Mouse (Mus musculus) cerebellum, adult 11 months (tissue): ENCODE measurements around the gene Cope.

Experiments
- DNase-seq: peaks from one replicate; pipeline ENCODE4 v3.0.0; 2022

Gene Cope

DNA sequence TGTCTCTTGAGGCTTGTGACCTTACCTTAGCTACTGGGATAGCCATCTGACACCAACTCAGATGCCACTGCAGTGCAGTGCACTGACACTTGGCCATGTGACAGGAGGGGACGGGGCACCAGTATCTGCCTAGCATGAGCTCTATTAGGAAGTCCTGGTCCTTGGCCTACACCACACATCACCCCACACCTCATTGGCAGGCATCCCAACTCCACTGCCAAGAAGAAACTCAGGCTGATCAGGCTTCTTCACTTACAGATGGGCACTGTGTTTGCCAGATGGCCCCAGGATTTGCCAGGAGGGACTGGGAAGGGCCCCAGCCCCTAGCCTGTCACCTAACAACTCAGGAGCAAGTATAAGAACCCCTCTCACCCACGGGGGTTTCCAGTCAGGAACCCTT lies 11.1 kb downstream of the Cope start:
- no peak for DNase-seq

DNA sequence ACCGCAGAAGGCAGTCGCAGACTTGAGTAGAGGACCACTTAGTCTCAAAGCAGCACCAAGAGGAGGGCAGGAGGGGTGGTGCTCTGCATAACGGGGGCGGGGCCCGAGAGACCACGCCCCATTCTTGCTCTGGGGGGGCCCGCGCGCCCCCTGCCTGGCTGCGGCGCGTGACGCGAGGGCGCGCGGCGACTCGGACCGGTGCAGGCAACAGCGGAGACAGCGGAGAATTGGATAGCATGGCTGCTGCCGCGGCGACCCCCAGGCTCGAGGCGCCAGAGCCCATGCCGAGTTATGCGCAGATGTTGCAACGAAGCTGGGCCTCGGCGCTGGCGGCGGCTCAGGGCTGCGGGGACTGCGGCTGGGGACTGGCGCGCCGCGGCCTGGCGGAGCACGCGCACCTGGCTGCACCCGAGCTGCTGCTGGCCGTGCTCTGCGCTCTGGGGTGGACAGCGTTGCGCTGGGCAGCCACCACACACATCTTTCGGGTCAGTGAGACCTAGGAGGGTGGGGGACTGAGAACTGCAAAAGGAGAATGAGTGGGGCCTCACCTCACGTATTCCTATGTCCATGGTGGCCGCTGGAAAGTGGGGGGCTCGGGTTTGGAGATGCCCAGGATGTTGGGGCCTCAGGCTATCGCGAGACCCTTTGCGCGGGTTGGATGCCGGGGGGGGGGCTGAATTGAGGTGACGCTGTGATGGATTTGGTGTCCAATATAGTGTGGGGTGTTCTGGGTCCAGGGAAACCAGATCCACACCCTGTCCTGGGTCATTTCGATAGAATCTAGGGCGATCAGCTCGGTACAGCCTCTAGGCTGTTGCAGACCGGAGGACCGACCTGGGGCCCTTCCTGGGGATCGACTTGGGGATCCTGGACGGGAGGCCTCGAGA lies 13.5 kb downstream of the Cope start, which contains the start of gene Cers1:
TSS of gene Cers1 (plus strand) at position 152 of the 887 bp plus-strand sequence.
- peak; percentile 74 for DNase-seq

DNA sequence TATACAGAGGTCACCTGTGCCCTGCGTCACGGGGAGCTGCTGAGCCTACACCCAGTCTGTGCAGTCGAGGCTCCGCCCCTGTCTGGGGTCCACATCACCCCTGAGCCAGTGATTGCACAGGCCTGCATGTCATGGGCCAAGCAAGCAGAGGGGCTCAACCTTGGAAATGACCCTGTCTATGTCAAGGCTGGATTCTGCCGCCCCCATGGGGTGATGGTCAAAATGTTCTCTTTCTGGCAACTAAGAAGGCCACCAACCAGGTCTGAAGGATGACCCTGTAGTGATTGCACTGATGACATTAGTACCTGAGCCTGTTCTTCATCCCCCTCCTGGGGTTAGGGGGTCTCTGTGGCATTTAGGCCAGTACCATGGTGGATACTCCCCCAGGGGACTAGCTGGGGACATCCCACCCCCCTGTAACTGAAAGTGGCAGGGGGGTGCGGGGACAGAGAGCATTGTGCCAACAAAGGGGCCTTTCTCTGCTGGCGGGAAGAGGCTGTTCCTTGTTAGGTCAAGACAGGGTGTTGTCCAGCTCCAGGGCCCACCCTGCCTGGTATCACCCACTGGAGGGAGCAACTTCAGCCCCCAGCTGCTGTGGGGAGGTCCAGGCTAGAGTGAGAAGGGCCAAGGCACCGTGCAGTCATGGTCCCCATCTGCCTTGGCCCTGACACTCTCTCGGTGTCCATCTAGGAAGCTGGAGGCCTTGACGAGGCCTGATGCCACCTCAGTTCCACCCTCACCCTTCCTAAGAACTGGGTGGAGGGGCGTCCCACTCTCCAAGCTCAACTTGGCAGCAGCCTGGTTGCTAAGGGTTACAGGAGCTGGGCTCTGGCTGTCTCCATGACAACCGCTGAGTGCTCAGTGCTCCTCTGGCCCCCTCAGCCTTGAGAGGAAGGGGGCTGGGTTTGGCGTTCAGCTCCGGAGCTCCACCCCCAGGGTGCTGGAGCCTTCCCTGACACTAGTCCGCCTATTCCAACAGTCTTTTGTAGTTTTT lies 14.5 kb downstream of the Cope start:
- DNase-seq: peak; percentile 46

DNA sequence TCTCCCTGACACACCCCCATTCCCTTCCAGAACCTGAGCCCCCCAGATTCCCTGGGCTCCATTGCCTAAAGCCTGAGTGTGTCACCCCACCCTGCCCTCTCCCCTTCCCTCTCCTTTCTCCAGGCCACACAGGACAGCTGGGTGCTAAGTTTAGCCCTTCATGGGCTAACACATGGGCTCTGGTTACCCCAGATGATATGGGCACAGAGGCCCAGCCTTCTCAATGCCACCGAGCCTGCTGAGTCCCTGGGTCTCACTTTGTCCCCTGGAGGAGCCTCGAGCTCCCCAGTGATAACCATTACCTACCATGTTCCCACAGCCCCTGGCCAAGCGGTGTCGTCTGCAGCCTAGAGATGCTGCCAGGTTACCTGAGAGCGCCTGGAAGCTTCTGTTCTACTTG lies 15.6 kb downstream of the Cope start:
- DNase-seq: no peak

DNA sequence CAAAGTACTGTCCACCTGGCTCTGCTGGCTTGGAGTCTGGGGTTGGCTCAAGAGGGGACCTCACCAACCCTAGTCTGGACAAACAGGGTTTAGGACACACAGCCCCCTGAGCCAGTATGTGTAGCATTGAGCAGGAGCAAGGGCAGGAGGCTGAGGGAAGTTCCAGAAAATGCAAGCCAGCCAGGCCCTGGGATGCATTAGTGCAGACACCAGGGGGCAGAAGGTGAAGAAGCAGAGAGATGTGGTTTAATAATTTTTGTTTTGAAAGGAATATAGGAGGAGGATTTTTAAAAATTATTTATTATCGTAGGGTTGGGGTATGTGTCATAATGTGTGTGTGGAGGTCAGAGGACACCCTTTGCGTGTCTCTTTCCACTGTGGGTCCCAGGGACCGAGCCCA lies 21.4 kb downstream of the Cope start:
- no peak for DNase-seq

DNA sequence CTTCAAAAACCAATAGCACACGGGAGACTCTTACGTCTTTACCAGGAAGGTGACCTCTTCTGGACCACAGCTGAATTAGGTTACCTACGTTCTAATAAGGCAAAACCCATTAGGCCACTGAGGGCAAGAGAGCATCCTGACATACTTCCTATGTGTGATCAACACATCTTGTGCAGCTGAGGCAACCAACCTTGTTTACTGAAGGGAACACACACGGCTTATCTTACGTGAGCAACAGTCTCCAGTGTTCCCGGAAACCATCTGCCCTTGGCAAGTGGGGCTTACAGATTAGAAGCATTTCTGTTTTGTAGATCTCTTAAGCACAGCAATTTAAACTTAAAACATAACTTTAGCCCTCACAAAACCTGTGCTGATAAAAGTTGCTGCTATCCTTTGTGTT lies 25.2 kb downstream of the Cope start:
- DNase-seq: no peak

DNA sequence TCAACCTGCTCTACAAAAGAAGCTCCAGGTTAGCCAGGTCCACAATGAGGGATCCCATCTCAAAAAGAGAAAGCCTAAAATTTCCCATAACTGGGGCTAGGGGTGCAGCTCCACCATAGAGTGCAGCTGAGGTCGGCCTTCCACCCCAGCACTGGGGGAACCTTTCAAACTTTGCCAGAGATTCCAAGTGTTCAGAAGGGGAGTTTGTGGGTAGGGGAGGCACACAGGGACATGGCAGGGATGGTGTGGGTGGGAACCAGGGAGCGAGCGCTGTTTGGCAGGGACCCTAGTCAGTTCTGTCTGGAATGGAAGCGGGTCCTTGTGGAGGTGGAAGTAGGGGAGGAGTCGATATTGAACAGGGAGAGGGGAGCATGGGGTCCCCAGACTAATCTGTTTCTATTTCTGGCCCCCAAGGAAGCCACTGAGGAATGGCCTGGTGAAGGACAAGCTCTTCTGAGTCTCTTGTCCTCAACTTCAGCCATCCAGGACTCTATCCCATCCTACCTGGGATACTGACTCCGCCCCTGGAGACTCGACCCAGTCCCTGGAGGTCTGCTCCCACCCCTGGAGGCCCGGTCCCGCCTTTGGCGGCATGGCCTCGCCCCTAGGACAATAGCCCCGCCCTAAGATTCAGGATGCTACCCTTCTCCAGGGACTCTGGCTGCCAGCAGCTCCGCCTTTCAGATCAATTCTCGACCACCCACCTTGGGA lies 27.0 kb downstream of the Cope start, which contains the start of gene Gdf1:
TSS of gene Gdf1 (plus strand) at position 694 of the 711 bp plus-strand sequence.
- no peak for DNase-seq

DNA sequence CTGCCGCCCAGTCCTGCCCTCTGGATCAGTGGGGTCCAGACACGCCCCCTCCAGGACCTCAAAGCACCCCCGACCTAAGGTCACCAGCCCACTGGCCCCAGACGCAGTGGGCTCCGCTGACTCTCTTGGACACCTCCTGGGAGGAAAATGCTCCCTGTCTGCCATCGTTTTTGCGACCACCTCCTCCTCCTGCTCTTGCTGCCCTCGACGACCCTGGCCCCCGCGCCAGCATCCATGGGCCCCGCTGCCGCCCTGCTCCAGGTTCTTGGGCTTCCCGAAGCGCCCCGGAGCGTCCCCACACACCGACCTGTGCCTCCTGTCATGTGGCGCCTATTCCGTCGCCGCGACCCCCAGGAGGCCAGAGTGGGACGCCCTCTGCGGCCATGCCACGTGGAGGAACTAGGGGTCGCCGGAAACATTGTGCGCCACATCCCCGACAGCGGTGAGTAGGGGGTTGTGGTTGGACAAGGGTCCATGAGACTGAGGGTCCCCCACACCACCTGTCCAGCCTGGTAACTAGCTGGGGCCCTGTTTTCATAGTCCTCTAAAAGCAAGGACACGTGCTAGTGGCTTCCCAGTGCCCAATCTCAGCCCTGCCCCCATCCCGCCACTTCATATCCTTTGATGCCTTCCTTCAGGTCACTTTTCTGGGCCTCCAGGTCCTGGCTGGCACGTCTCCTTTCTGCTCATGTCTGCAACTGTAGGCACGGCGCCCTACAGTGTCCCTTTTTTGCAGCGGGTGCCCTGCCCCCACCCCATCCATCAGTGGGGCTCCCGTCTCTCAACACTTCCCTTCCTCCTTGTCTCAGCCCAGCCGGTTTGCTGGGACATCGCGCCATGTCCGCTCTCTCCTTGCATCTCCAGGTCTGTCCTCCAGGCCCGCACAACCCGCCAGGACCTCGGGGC lies 27.8 kb downstream of the Cope start:
- DNase-seq: no peak

DNA sequence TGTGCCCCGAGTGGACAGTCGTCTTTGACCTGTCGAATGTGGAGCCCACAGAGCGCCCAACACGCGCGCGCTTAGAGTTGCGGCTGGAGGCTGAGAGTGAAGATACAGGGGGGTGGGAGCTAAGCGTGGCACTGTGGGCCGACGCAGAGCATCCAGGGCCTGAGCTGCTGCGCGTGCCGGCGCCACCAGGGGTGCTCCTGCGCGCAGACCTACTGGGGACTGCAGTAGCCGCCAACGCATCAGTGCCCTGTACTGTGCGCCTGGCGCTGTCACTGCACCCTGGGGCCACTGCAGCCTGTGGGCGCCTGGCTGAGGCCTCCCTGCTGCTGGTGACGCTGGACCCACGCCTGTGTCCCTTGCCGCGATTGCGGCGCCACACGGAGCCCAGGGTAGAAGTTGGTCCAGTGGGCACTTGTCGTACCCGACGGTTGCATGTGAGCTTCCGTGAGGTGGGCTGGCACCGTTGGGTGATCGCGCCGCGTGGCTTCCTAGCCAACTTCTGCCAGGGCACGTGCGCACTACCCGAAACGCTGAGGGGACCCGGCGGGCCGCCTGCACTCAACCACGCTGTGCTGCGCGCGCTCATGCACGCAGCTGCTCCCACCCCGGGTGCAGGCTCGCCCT lies 28.5 kb downstream of the Cope start:
- peak; percentile 47 for DNase-seq

DNA sequence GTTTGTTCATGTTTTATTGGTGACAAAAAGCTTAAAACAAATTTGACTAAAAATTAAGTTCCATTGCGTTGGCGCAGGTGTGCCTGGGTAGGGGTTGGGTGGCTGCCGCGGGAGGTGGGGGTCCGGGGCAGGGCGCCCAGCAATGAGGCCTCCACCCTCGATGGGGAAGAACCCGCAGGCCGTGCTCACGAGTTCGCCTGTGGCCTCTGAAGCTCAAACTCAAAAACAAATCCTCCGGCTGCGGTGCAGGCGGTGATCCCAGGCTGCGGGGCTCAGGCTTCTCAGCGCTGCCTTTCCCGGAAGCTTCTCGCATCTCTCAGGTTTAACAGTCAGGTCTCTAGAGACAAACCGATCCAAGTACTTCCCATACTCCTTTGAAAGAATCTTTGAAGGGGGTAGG lies 29.2 kb downstream of the Cope start:
- DNase-seq: no peak

DNA sequence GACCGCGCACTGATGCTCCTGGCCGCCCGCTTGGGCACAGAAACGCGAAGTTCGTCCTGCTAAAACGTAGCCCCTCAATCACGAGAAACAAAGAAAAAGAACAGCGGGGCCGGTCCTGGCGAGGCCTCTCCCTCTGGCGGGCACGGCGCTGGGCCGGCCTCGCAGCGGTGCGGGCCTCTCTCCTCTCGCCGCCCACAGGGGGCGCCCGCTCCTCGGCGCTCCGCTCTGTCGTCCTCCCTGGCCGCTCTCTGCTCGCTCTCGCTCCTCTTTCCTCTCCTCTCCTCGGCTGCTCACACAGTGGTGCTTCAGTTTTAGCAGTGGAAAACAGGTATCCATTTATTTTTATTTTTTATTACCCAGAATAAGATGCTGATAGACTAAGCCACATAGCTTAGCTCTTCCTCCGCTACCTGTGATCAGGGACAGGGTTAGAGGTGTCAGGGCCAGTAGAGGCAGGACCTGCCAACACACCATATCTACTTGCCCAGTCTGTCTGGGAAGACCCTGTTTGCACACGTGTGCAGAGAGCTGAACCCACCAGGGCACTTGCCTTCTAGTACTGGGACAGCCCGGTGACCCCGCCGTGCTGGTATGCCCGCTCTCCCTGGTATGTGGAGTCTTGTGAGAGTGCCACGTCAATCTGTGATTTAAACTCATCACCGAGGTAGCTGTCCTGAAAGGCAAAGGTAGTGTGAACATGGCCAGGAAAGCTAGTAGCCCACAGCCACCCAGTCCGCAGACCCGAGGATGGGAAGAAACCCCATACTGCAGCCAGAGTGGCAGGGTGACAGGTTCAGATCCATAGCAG lies 30.0 kb downstream of the Cope start:
- DNase-seq: peak; percentile 83

DNA sequence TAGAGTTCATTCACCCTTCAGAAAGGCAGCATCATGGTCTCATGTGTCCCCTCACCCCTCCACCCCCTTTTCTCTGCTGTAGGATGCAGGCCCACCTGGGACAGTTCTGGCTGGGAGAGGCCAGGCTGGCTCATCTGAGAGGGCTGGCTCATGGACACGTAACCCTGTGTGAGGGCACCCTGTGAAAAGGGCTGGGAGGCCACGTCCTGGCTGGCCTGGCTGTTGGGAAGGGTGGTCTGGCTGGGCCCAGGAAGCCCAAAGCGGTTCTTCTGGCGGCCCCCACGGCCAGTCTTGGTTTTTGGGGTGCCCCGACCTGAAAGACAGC lies 30.5 kb downstream of the Cope start:
- no peak for DNase-seq

DNA sequence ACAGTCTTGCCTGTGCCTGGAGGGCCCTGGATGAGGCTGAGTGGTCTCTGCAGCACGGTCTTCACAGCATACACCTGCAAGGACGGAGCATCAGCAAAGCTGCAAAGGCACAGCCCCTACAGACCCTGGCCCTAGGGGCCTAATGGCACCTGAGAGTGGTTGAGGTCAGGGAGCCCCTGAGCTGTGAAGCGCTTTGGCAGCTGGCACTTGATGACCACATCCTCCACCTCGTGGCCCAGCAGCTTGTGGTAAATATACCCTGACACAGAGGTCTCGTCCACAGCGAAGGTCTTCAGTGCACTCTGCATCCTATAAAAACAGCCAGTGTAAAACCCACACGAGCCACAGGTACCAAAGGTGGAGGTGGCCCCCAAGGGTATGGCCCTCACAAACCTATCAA lies 36.6 kb downstream of the Cope start:
- no peak for DNase-seq

DNA sequence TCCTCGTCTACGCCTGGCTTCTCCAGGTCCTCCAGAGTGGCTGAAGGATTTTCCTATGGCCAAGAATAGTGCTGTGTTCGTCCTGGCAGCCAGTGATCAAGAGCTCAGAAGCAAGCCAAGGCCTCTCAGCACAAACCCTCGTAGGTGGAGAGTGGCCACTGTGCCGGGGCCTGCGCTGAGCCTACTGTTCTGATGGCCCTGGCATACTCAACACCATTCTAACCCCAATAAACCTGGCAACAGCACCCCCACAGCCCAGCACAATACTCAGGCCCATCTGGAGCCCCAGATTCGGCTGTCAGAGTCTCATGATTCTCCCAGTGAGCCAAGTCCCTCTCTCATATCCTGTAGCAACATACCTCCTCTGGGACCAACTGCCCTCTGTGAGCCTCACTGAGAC lies 38.3 kb downstream of the Cope start:
- DNase-seq: peak; percentile 52

DNA sequence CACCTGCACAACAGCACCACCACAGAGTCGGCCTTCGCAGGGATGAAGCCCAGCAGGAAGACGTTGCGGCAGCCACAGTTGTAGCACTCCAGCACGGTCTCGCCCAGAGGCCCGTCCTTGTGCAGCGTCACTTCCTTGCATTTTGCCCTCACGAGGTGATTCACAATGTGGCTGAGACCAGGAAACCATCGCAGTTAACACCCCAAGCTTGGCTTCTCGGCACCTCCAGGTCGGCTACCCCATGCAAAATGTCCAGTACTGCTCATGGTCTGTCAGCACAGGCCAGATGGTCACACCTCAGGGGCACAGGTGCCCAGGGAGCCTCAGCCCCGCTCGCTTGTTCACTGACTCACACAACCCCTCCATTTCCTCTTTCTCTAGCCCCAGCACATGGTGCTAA lies 39.7 kb downstream of the Cope start:
- peak; percentile 63 for DNase-seq

DNA sequence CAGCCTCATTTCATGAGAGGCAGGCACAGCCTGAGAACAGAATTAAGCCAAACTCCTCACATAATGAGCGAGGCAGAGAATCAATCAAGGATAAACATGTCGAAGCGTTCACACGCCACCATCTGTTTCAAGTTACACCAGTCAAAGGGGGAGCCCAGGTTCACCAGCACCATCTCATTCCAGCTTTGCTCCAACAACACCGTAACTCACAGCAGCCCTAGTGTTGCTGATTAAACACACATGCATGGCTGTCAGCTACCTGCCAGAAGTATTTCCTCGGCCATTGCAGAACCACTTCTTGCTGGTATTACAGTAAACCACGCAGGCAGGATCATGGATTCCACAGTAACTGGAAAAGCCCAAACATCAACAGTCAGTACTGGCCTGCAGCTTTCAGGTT lies 40.8 kb downstream of the Cope start:
- DNase-seq: no peak

DNA sequence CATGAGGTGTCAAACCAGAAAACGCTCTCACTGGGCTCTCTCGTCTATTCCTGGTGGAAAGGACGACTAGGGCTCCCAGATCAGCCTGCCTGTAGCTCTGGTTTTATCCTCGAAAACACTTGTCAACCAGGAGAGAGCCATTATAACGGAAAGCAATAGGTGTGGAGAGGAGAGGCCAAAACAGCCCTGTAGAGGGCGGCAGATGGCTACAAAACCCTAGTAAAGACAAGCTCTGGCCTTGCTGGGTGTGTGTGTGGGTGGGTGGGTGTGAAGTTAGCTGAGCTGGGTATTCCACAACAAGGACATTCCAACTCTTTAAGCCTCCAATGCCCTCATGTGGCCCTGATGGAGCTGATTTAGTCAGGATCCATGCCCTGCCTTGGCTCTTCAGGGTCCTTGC lies 41.4 kb downstream of the Cope start:
- peak; percentile 51 for DNase-seq

DNA sequence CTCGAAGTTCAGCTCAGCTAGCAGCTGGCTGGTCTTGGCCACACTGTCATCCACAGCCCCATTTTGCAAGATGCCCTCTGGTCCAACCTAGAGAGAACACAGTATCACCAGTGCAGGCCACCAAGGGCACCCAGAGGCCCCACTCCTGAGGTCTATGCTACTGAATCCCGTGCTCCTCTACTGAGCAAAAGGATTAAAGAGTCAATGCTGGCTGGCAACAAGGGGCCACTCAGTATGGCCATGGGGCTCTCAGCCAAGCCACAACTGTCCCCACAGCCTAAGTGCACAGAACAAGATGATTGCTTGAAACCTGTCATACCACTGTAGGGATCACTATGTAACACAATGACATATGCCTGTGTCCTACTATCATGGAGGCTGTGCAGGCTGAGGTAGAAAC lies 42.0 kb downstream of the Cope start:
- DNase-seq: no peak

DNA sequence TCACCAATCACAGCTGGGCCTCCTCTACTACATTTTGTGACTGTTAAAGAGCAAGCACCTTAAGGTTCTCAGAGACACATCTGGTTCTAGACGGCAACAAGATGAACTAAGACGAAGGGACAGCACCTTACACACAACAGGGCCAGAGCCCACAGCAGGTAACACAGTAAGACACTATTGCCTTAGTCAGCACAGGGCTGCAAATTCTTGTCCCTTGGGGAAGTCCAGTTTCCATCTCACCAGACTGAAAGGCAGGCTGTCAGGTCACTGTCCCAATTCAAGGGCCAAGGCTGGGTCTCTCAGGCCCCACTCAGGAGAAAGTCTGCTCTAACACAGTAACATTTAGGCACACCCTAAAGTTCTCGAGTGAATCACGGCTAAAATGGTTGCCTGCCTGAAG lies 45.1 kb downstream of the Cope start:
- DNase-seq: no peak

DNA sequence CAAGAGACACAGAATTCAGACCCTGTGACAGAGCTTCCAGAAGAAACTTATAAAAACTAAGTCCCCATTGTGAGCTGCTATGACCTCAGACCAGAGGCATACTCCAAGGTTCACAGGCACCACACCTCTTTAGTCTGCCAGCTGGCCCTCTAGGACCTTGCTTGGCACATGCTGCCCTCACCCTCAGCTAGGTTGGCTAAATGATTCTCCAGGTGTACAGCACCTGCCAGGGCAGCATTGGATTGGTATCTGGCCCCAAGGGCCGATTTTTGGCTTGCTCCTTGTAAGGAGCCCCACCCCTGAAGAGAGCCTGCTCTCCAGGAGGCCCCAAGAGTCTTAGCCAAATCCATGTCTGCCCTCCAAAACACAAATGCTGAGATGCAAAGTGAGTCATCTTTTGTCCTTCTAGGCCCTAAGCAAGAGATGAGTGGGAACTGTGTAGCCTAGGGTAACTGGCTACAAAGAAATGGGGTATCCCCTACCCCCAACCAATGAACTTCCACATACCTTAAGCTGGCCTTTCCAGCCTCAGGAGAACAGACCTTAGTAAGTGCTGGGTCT lies 45.6 kb downstream of the Cope start:
- no peak for DNase-seq
